Mouse (Mus musculus) heart, adult 2 months (tissue): ENCODE results near the gene Plekhg3. TPM values are rescaled to one million over a fixed set of nuclear protein-coding genes. Genes with fewer than 3 reads are reported as not detected.
A peak's percentile ranks its signal among the peaks of the same experiment; 100 is the strongest.

Experiments
- DNase-seq, 2 experiments: peaks; one replicate each; pipeline ENCODE4 v3.0.0; 2021
- H3K27ac ChIP-seq: fragments of 200-600 bp; 2 replicates; pipeline ENCODE4 v1.8.1; 2022
- H3K27me3 ChIP-seq: fragments of 200-500 bp; 2 replicates; pipeline ENCODE4 v1.6.1; 2012; ENCODE audit warnings: mild to moderate bottlenecking, low read length, inconsistent platforms, mixed read lengths; ENCODE audit not compliant: control insufficient read depth, insufficient read depth
- H3K36me3 ChIP-seq: fragments of 200-500 bp; 2 replicates; pipeline ENCODE4 v1.6.1; 2012; ENCODE audit warnings: low read length, inconsistent platforms; ENCODE audit not compliant: control insufficient read depth, insufficient read depth
- H3K4me1 ChIP-seq: fragments of 200-500 bp; 2 replicates; pipeline ENCODE4 v1.6.1; 2011; ENCODE audit warnings: low read length; ENCODE audit not compliant: control insufficient read depth, insufficient read depth
- H3K4me3 ChIP-seq: fragments of 200-600 bp; 2 replicates; pipeline ENCODE4 v1.8.1; 2022
- H3K79me2 ChIP-seq: fragments of 200-500 bp; replicated peaks from 2 replicates; pipeline ENCODE4 v1.6.1; 2012; ENCODE audit warnings: mild to moderate bottlenecking, inconsistent platforms, low read length, moderate library complexity, mixed read lengths; ENCODE audit not compliant: control insufficient read depth, insufficient read depth
- H3K9ac ChIP-seq: fragments of 200-500 bp; 2 replicates; pipeline ENCODE4 v1.6.1; 2012; ENCODE audit warnings: low read depth, mild to moderate bottlenecking, control low read depth, inconsistent platforms, low read length, mixed read lengths
- CTCF ChIP-seq: fragments of 200-600 bp; IDR thresholded peaks from 2 replicates; pipeline ENCODE4 v1.8.1; 2022; ENCODE audit warnings: antibody characterized with exemption, mild to moderate bottlenecking, moderate library complexity
- EP300 ChIP-seq: fragments of 200-500 bp; IDR thresholded peaks from 2 replicates; pipeline ENCODE4 v1.6.1; 2011; ENCODE audit warnings: low read depth, low read length, control low read depth; ENCODE audit not compliant: insufficient read depth
- POLR2A ChIP-seq: fragments of 200-500 bp; IDR thresholded peaks from 2 replicates; pipeline ENCODE4 v1.6.1; 2011; ENCODE audit warnings: mild to moderate bottlenecking, low read depth, low read length, control low read depth; ENCODE audit not compliant: insufficient read depth
- WGBS: fragments of 180-500 bp; shearing (Covaris S2); methylation state at CpG from one replicate; pipeline ENCODE4 v1.1.7; 2018; 5-methylcytosine and 5-hydroxymethylcytosine counted together
- intact Hi-C: fragments of 180-260 bp; cut with DNase I; formaldehyde crosslinking; loops from one replicate; pipeline ENCODE4 v1.15.1; 2025
- polyA plus RNA-seq: library from polyadenylated mRNA; depleted of rRNA; stranded (reverse); fragments of >200 nt; gene quantifications from 2 replicates; pipeline ENCODE4 v1.2.3, GENCODE M21; 2012
- total RNA-seq, 2 experiments: library from RNA; stranded (reverse); gene quantifications; 2 replicates each; pipeline ENCODE4 v1.2.3; 2021

Gene Plekhg3
- total and polyA plus RNA-seq, 3 experiments = 11.6 to 13.6 (median 12.9) TPM

GRCm38 (mm10) chr12:76547409-76548081, 16.9 kb downstream of the Plekhg3 start:
- Histone ChIP-seq H3K4me1 (peaks cover 22% of the 10 kb centered on the region), H3K27me3 (no peaks in the 10 kb centered on the region), H3K79me2 (0 out of 2 replicates have a peak, but pooled peaks cover 2% of the 10 kb centered on the region), H3K4me3 (peak overlapping the region; percentile 44), H3K27ac (peak overlapping the region; percentile 56), H3K36me3 (no peaks in the 10 kb centered on the region), H3K9ac (peak overlapping the region; percentile 15)
- DNase-seq = no peak
- no peak for TF ChIP-seq CTCF
- no peak for TF ChIP-seq EP300
- TF ChIP-seq POLR2A = no peak
- intact Hi-C loops = no loop called here
- 69% methylated on average over 13 of the region's 13 CpGs for WGBS

- no peaks in the 10 kb centered on the region for H3K27me3 ChIP-seq
- 43% methylated on average over 7 of the region's 7 CpGs for whole genome bisulfite sequencing
- TF ChIP-seq EP300 (no peak), POLR2A (no peak), CTCF (no peak)
- H3K27ac ChIP-seq = peak overlapping the region; percentile 56
- H3K79me2 ChIP-seq = no peaks in the 10 kb centered on the region
- no peak for DNase-seq
- intact Hi-C loops = no loop called here
- peaks cover 1% of the 10 kb centered on the region; the same call in 1 of the 2 replicates for H3K36me3 ChIP-seq
- no peak overlapping the region for H3K4me3 ChIP-seq
- peaks cover 26% of the 10 kb centered on the region for H3K4me1 ChIP-seq
- no peak overlapping the region for H3K9ac ChIP-seq
Observed at GRCm38 (mm10) chr12:76548082-76548423, 17.4 kb downstream of the Plekhg3 start.

- no peak for DNase-seq
- H3K36me3 ChIP-seq = peaks cover 4% of the 10 kb centered on the region
- H3K4me3 ChIP-seq = no peak overlapping the region
- 0 out of 2 replicates have a peak, but pooled peaks cover 2% of the 10 kb centered on the region for H3K79me2 ChIP-seq
- peaks cover 32% of the 10 kb centered on the region for H3K4me1 ChIP-seq
- H3K27ac ChIP-seq = no peak overlapping the region
- WGBS = 63% methylated on average over 3 of the region's 3 CpGs
- intact Hi-C loops = no loop called here
- TF ChIP-seq EP300 (no peak), POLR2A (no peak), CTCF (no peak)
- H3K9ac ChIP-seq = no peak overlapping the region
- H3K27me3 ChIP-seq = no peaks in the 10 kb centered on the region
Observed at GRCm38 (mm10) chr12:76549203-76549602, 18.5 kb downstream of the Plekhg3 start.

- TF ChIP-seq POLR2A = 0 out of 2 replicates have a peak, but pooled peaks have one; percentile 15
- no peak for TF ChIP-seq CTCF
- peak; percentile 60 to 74 for DNase-seq
- Histone ChIP-seq H3K4me3 (no peak overlapping the region), H3K27me3 (no peaks in the 10 kb centered on the region), H3K4me1 (peaks cover 34% of the 10 kb centered on the region), H3K27ac (peak overlapping the region; percentile 54), H3K36me3 (peaks cover 4% of the 10 kb centered on the region), H3K79me2 (peaks cover 2% of the 10 kb centered on the region; the same call in 1 of the 2 replicates), H3K9ac (no peak overlapping the region; the same call in 1 of the 2 replicates)
- 25% methylated on average over 8 of the region's 8 CpGs for WGBS
- intact Hi-C loops = no loop called here
Observed at GRCm38 (mm10) chr12:76552321-76552720, 21.6 kb downstream of the Plekhg3 start.

- Histone ChIP-seq H3K4me3 (no peak overlapping the region), H3K79me2 (peaks cover 2% of the 10 kb centered on the region; the same call in 1 of the 2 replicates), H3K9ac (no peak overlapping the region), H3K4me1 (peaks cover 31% of the 10 kb centered on the region), H3K27ac (peak overlapping the region; percentile 67), H3K27me3 (no peaks in the 10 kb centered on the region), H3K36me3 (peaks cover 4% of the 10 kb centered on the region)
- DNase-seq = peak in 1 of 2 experiments; percentile 7
- TF ChIP-seq CTCF (no peak), EP300 (no peak), POLR2A (no peak)
- intact Hi-C loops = no loop called here
- 68% methylated on average over 4 of the region's 4 CpGs for WGBS
Observed at GRCm38 (mm10) chr12:76552958-76553357, 22.3 kb downstream of the Plekhg3 start.

GRCm38 (mm10) chr12:76553917-76554316, 23.2 kb downstream of the Plekhg3 start:
- 56% methylated on average over 7 of the region's 7 CpGs for WGBS
- peak; percentile 51 to 73 for DNase-seq
- Histone ChIP-seq H3K27ac (peak overlapping the region; percentile 67), H3K4me3 (no peak overlapping the region), H3K79me2 (peaks cover 2% of the 10 kb centered on the region; the same call in 1 of the 2 replicates), H3K27me3 (no peaks in the 10 kb centered on the region), H3K4me1 (peaks cover 28% of the 10 kb centered on the region), H3K36me3 (peaks cover 4% of the 10 kb centered on the region), H3K9ac (peak overlapping the region; percentile 46)
- intact Hi-C loops = no loop called here
- TF ChIP-seq CTCF = no peak
- TF ChIP-seq POLR2A = no peak
- no peak for TF ChIP-seq EP300
